Mouse (Mus musculus) gastrocnemius, adult 8-10 months (tissue): ENCODE measurements around the gene Rab11fip4. TPM values are rescaled to one million over a fixed set of nuclear protein-coding genes. Genes with fewer than 3 reads are reported as not detected.

Experiments
- DNase-seq, 2 experiments: peaks; one replicate each; pipeline ENCODE4 v3.0.0; 2022; ENCODE audit warnings: low spot score in 2 of 2
- total RNA-seq, 4 experiments: library from RNA; stranded (reverse); gene quantifications; 2 replicates each; pipeline ENCODE4 v1.2.4; 2022

Rab11fip4 gene
- under 1 TPM; 0.10 to 0.81 (median 0.28) TPM for total RNA-seq

GRCm38 (mm10) chr11:79590664-79591590, at the start of gene Rab11fip4:
Gene Rab11fip4, plus strand, starts transcription at chr11:79591212.
- no peak for DNase-seq

DNA sequence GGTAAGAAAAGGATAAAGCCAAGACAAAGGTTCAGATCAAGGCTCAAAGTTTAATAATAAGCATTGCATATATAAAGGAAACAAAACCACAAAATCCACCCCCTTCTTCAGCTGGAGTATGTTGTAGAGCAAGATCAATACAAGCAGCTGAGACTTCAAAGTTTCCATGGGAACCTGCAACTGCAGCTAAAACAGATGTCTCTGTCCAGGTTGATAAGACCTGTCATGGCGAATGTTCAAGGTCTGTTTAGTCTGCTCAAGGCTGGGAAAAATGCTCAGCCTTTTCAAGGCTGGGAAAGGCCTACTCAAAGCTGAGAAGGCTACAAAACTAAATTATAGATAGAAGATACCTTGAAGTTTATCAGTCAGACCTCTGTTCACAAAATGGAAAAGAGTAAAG, 38.4 kb upstream of the Rab11fip4 start:
- no peak for DNase-seq

- DNase-seq, result no peak
These were observed 30.5 kb upstream of the Rab11fip4 start for GRCm38 (mm10) chr11:79560536-79560935.

- no peak for DNase-seq
These were observed 27.5 kb upstream of the Rab11fip4 start for GRCm38 (mm10) chr11:79563493-79563892.

DNA sequence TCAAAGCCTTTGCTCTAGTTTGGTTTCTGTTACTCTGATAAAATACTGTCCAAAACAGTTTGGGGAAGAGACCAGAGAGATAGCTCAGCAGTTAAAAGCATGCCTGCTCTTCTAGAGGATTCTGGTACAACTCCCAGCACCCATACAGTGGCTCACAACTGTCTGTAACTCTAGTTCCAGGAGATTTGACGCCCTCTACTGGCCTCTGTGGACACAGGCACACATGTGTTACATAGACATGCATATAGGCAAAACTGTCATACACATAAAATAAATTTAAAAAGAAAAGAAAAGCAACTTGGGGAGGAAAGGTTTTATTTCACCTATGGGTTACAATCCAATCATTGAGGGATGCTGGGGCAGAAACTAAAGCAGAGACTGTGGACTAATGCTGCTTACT, 24.1 kb upstream of the Rab11fip4 start:
- no peak for DNase-seq

GRCm38 (mm10) chr11:79568197-79568911, 22.7 kb upstream of the Rab11fip4 start:
- no peak for DNase-seq

DNA sequence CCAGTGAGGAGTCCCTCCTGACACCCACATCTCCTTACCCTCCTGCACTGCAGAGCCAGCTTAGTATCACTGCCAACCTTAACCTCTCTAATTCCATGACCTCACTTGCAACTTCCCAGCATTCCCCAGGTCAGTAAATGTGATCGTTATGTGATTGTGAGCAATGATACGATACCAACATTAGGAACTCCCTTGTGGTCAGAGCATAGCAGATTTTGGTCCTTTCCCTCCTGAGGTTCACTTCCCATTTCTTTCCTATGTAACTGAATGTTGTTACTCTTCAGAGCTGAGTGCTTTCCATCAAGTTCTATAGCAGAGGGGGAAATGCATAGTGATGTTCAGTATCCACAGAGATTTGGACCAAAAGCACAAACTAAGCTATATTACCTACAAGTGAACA, 20.7 kb upstream of the Rab11fip4 start:
- no peak for DNase-seq

- no peak for DNase-seq
These were observed 17.2 kb upstream of the Rab11fip4 start for GRCm38 (mm10) chr11:79573836-79574235.

GRCm38 (mm10) chr11:79575383-79576073, 15.5 kb upstream of the Rab11fip4 start:
- DNase-seq, result no peak

GRCm38 (mm10) chr11:79577741-79578140, 13.3 kb upstream of the Rab11fip4 start:
- DNase-seq, result peak; percentile 58 to 64

DNA sequence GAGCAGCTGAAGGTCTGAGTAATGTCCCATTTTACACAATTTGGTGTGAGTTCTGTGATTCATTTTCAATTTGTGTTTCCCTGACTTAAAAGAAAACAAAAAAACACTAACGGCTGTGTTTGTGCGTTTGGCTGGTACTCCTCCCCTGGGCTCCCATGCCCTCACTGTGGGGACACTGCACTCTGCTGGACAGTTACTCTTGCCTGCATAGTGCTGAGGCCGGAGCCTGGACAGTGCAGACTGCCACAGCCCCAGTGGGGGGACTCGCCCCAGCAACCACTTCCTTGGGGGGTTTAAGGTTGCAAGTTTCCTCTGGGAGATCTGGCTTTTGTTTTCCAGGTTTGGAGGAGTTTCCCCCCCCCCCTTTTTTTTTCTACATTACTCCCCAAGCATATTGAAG, 10.4 kb upstream of the Rab11fip4 start:
- no peak for DNase-seq

GRCm38 (mm10) chr11:79581257-79581656, 9.8 kb upstream of the Rab11fip4 start:
- DNase-seq, result no peak

- peak in 1 of 2 experiments; percentile 27 for DNase-seq
These were observed 6.8 kb upstream of the Rab11fip4 start for GRCm38 (mm10) chr11:79584191-79584590.

- DNase-seq, result no peak
These were observed 1.5 kb upstream of the Rab11fip4 start for GRCm38 (mm10) chr11:79589317-79590075.

DNA sequence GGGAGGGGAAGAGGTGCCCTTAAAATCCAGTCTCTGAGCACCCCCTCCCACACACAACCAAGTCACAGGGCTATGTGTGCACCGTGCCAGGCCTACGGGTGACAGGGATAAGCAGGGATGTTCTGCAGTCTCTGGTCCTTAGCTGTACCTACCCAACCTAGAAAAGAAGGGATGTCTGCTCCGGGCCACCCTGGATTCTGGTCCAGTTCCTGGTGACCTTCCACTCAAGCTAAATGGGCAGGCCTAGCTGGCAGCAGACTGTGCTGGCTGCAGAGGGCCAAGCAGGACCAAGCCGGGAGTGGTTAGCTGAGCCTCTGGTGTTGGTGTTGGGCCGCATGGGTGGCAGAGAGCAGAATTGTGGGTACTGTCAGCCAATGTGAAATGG, 571 bp downstream of the Rab11fip4 start:
- DNase-seq, result no peak

GRCm38 (mm10) chr11:79593495-79593894, 2.5 kb downstream of the Rab11fip4 start:
- no peak for DNase-seq

GRCm38 (mm10) chr11:79610454-79610853, 19.4 kb downstream of the Rab11fip4 start:
- no peak for DNase-seq

- no peak for DNase-seq
These were observed 20.1 kb downstream of the Rab11fip4 start for GRCm38 (mm10) chr11:79611011-79611666.

DNA sequence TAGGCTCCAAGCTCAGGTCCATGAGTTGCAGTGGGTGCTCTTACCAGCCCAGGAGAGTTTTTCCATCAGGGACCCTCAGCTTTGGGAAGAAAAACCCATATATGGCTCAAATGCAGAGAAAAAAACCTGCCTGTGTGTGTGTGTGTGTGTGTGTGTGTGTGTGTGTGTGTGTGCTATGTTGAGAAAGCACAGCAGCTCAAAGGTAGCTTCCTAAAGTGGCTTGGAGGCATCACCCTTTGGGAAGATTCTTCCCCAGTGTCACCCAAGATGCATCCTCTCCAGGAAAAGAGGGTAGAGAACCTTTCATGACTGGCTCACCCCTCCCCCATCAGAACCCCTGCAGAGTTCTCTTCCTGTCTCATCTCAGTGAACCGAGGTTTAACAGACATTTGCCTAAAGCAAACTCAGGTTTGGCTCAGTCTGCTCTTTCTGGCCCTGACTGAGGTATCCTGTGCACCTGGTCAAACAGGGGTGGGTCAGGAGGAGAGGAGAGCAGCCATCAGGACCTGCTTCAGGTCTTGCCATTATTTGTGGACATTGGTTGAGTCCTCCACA, 21.1 kb downstream of the Rab11fip4 start:
- DNase-seq, result no peak

GRCm38 (mm10) chr11:79613084-79613483, 22.1 kb downstream of the Rab11fip4 start:
- no peak for DNase-seq
